Mouse (Mus musculus) Patski (cell line): ENCODE results near the gene Bptf. TPM values are rescaled to one million over a fixed set of nuclear protein-coding genes. Genes with fewer than 3 reads are reported as not detected.
A peak's percentile ranks its signal among the peaks of the same experiment; 100 is the strongest.
"Not testable (repeated sequence)": the region's sequence is repeated elsewhere in the genome, so short reads cannot be mapped to it uniquely, and the experiment has no call there.

Source experiments
- ATAC-seq: fragments of 100-300 bp; one replicate; pipeline ENCODE4 v1.8.0; 2021
- CTCF ChIA-PET: fragments of 350-600 bp; sonication (Branson Sonifier 250); formaldehyde crosslinking; loops from one replicate; lab custom pipeline; 2022; ENCODE audit warnings: inconsistent platforms; lab: Charles Lee
- POLR2A ChIA-PET: fragments of 350-600 bp; sonication (Branson Sonifier 250); formaldehyde crosslinking; loops from one replicate; lab custom pipeline; 2022; ENCODE audit warnings: antibody characterized with exemption, inconsistent platforms; lab: Charles Lee
- DNase-seq: peaks from one replicate; pipeline ENCODE4 v3.0.0-alpha.2; 2011; ENCODE audit warnings: low read depth, low spot score
- H3K27me3 ChIP-seq: fragments of 371-371 bp; one replicate; pipeline ENCODE4 v1.5.1; 2021
- CTCF ChIP-seq: fragments of 100-300 bp; IDR thresholded peaks from one replicate; pipeline ENCODE4 v1.5.1; 2021
- in situ Hi-C: fragments of 300-500 bp; cut with MboI; formaldehyde crosslinking; loops from 3 replicates; pipeline ENCODE4 v1.11.1; 2018; ENCODE audit warnings: low pct_unique_long_range_greater_than_20kb, mixed read lengths
- polyA plus RNA-seq: library from polyadenylated mRNA; unstranded; gene quantifications from one replicate; pipeline ENCODE4 v1.2.3, GENCODE M21; 2021

Bptf gene
- 47.4 TPM for polyA plus RNA-seq

GRCm38 (mm10) chr11:107131749-107132421 is at the start of gene Bptf:
Gene Bptf (minus strand): TSS chr11:107132127.
- ATAC-seq (peak; percentile 89), DNase-seq (no peak)
- H3K27me3 ChIP-seq: no peaks in the 10 kb centered on the region
- TF ChIP-seq CTCF: peak; percentile 98
- in situ Hi-C loops: no loop called here
- CTCF ChIA-PET: interaction anchor here (1.0 to 2.4 kb wide), 7 partner anchors 10 to 68 kb away, joined by 3 to 10 read pairs (median 4); no protein-coding TSS in a partner anchor
- POLR2A ChIA-PET: interaction anchor here (0.6 to 1.0 kb wide), 2 partner anchors 24 to 107 kb away, joined by 3 read pairs; no protein-coding TSS in a partner anchor

GRCm38 (mm10) chr11:107161215-107161614 is 29.3 kb upstream of the Bptf start:
- POLR2A ChIA-PET: no interaction called here
- no peak for DNase-seq
- CTCF ChIA-PET: no interaction called here
- TF ChIP-seq CTCF: peak; percentile 27
- in situ Hi-C loops: no loop called here
- ATAC-seq: no peak
- no peaks in the 10 kb centered on the region for H3K27me3 ChIP-seq

- ChIA-PET POLR2A (no interaction called here), CTCF (interaction anchor here (0.7 to 1.7 kb wide), 3 partner anchors 21 to 46 kb away, joined by 4 to 6 read pairs (median 4); no protein-coding TSS in a partner anchor)
- no peaks in the 10 kb centered on the region for H3K27me3 ChIP-seq
- in situ Hi-C loops: no loop called here
- ATAC-seq (no peak), DNase-seq (no peak)
- peak; percentile 77 for TF ChIP-seq CTCF
These were observed 27.1 kb upstream of the Bptf start for GRCm38 (mm10) chr11:107159034-107159433.

- DNase-seq: peak; percentile 68
- peak; percentile 82 for ATAC-seq
- in situ Hi-C loops: no loop called here
- ChIA-PET CTCF (interaction anchor here (1.0 to 1.2 kb wide), 4 partner anchors 17 to 55 kb away, joined by 3 to 5 read pairs (median 4); no protein-coding TSS in a partner anchor), POLR2A (no interaction called here)
- TF ChIP-seq CTCF: no peak
- H3K27me3 ChIP-seq: no peaks in the 10 kb centered on the region
These were observed 25.2 kb upstream of the Bptf start for GRCm38 (mm10) chr11:107156977-107157642.

- no peak for ATAC-seq
- in situ Hi-C loops: no loop called here
- H3K27me3 ChIP-seq: no peaks in the 10 kb centered on the region
- TF ChIP-seq CTCF: no peak
- no peak for DNase-seq
- CTCF ChIA-PET: interaction anchor here (1.5 kb wide), 2 partner anchors 23 to 50 kb away, joined by 3 to 4 read pairs; no protein-coding TSS in a partner anchor
- POLR2A ChIA-PET: interaction anchor here (1.2 kb wide), 1 partner anchor 23 kb away, joined by 3 read pairs; the partner anchor contains the start of gene Bptf
These were observed 23.4 kb upstream of the Bptf start for GRCm38 (mm10) chr11:107155292-107155691.

- DNase-seq (no peak), ATAC-seq (no peak)
- ChIA-PET POLR2A (no interaction called here), CTCF (interaction anchor here (1.5 kb wide), 2 partner anchors 22 to 49 kb away, joined by 3 to 4 read pairs; no protein-coding TSS in a partner anchor)
- in situ Hi-C loops: no loop called here
- TF ChIP-seq CTCF: no peak
- H3K27me3 ChIP-seq: no peaks in the 10 kb centered on the region
These were observed 22.5 kb upstream of the Bptf start for GRCm38 (mm10) chr11:107154431-107154830.

- no peaks in the 10 kb centered on the region for H3K27me3 ChIP-seq
- ATAC-seq (no peak), DNase-seq (no peak)
- TF ChIP-seq CTCF: no peak
- in situ Hi-C loops: no loop called here
- POLR2A ChIA-PET: no interaction called here
- CTCF ChIA-PET: no interaction called here
These were observed 21.7 kb upstream of the Bptf start for GRCm38 (mm10) chr11:107153645-107154044.

- TF ChIP-seq CTCF: peak; percentile 54
- no peak for ATAC-seq
- POLR2A ChIA-PET: no interaction called here
- no peaks in the 10 kb centered on the region for H3K27me3 ChIP-seq
- no peak for DNase-seq
- CTCF ChIA-PET: no interaction called here
- in situ Hi-C loops: no loop called here
These were observed 19.9 kb upstream of the Bptf start for GRCm38 (mm10) chr11:107151809-107152208.

- DNase-seq, CTCF ChIA-PET, in situ Hi-C loops, ATAC-seq, POLR2A ChIA-PET, H3K27me3 ChIP-seq: not testable (repeated sequence)
These were observed 12.0 kb upstream of the Bptf start for GRCm38 (mm10) chr11:107143956-107144355.

GRCm38 (mm10) chr11:107142382-107142781 is 10.5 kb upstream of the Bptf start:
- TF ChIP-seq CTCF: no peak
- CTCF ChIA-PET: interaction anchor here (1.2 to 1.6 kb wide), 2 partner anchors 10 to 29 kb away, joined by 4 to 6 read pairs; partner anchors contain the start of gene Bptf
- H3K27me3 ChIP-seq: no peaks in the 10 kb centered on the region
- DNase-seq (no peak), ATAC-seq (no peak)
- in situ Hi-C loops: no loop called here
- POLR2A ChIA-PET: no interaction called here

GRCm38 (mm10) chr11:107140756-107141155 is 8.8 kb upstream of the Bptf start:
- no peaks in the 10 kb centered on the region for H3K27me3 ChIP-seq
- CTCF ChIA-PET: no interaction called here
- no peak for TF ChIP-seq CTCF
- DNase-seq (no peak), ATAC-seq (no peak)
- in situ Hi-C loops: no loop called here
- POLR2A ChIA-PET: no interaction called here
